Mouse (Mus musculus): ENCODE results near the gene Recql5. TPM values are rescaled to one million over a fixed set of nuclear protein-coding genes. Genes with fewer than 3 reads are reported as not detected.

Gene Recql5
- total RNA-seq, 2 experiments from 2014 or later: 7.5 to 8.6 TPM

DNA sequence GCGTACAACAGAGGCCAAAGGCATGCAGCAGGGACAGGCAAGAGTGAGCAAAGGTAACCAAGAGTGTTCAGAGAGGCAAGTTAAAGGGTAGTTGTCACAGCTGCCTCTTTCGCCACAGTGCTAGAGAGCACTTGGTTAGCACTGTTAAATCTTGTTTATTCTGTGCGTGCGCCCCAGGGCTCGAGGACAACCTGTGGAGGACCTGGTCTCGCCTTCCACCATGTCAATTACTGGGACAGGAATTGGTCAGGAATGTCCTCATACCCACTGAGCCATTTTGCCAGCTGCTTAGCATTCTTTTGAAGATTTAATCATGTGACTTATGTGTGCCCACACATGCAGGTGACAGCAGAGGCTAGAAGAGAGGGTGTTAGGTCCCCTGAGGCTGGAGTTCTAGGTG lies 44.1 kb downstream of the Recql5 start:
- TF ChIP-seq CTCF (IDR thresholded peaks at IDR 0.05): no peak
- Histone ChIP-seq H3K4me3 (no peak overlapping the region), H3K27ac (no peak overlapping the region)
- intact Hi-C loops (cut with DNase I): no loop called here
- DNase-seq: no peak

DNA sequence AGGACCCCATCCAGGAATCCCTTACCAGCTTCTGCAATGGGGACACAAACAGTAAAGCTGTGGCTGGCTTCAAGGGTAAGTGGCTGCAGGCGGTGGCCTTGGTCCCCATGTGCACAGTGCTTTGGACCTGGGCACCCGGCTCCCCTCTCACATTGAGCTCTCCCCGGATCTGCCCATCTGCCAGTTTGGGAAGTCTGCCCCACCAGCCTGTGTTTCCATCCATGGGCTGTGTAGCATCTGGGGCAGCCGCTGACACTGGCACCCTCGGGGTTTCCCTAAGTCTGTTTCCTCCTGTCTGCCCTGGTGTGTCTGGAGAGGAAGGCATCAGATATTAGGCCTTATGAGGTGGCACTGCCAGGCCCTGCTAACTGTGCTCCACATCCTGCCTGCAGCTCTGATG lies 45.3 kb downstream of the Recql5 start:
- no peak for DNase-seq
- Histone ChIP-seq H3K27ac (no peak overlapping the region), H3K4me3 (no peak overlapping the region)
- TF ChIP-seq CTCF (IDR thresholded peaks at IDR 0.05): no peak
- intact Hi-C loops (cut with DNase I): no loop called here

- Histone ChIP-seq H3K27ac (no peak overlapping the region), H3K4me3 (no peak overlapping the region)
- no peak for TF ChIP-seq CTCF (IDR thresholded peaks at IDR 0.05)
- no peak for DNase-seq
- intact Hi-C loops (cut with DNase I): no loop called here
Observed at GRCm38 (mm10) chr11:115886446-115886845, 46.8 kb downstream of the Recql5 start.

DNA sequence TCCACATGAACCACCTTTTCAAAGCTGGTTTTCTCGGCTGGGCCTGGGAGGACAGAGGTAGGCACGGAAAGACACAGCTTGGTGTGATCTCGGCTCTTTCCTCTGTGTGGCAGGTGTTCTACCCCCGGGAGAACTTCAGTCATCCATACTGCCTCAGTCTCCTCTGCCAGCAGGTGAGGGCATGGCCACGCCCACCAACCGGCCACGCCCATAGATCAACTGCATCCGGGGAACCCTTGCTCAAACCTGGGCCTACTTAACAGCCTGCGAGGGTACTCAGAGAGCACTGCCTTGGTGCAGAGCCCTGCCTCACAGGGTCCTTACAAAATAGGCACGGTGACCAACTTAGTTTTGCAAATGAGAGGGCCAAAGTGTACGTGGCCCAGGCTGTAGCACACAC lies 48.0 kb downstream of the Recql5 start:
- H3K27ac ChIP-seq: no peak overlapping the region
- no peak for TF ChIP-seq CTCF (IDR thresholded peaks at IDR 0.05)
- no peak for DNase-seq
- intact Hi-C loops (cut with DNase I): no loop called here
- H3K4me3 ChIP-seq: no peak overlapping the region

DNA sequence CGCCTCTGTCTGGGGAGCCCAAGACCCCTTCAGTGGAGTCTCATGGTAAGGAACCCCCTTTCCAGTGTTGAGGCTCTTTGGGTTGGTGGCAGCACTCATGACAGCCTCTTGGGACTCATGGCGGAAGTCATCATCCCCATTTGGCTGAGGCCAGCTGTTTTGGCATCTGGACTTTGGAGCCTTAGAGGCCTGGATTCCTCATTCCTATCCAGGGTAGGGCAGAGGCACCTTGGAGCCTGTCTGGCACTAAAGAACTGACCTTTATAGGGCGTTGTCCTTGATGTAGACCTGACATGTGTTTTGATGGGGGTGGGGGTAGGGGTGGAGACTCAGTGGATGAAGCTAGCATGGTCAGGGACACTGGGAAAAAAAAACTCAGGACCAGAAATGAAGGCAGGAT lies 48.9 kb downstream of the Recql5 start:
- no peak for DNase-seq
- no peak overlapping the region for H3K4me3 ChIP-seq
- intact Hi-C loops (cut with DNase I): no loop called here
- no peak for TF ChIP-seq CTCF (IDR thresholded peaks at IDR 0.05)
- no peak overlapping the region for H3K27ac ChIP-seq

- TF ChIP-seq CTCF (IDR thresholded peaks at IDR 0.05): no peak
- intact Hi-C loops (cut with DNase I): no loop called here
- H3K4me3 ChIP-seq: no peak overlapping the region
- no peak overlapping the region for H3K27ac ChIP-seq
- no peak for DNase-seq
Observed at GRCm38 (mm10) chr11:115883251-115883650, 50.0 kb downstream of the Recql5 start.

GRCm38 (mm10) chr11:115881002-115881401 lies 52.3 kb downstream of the Recql5 start:
- intact Hi-C loops (cut with DNase I): loop anchor here (1.0 kb wide), 1 partner anchor 158 kb away; no protein-coding TSS in a partner anchor
- peak; percentile 53 for DNase-seq
- Histone ChIP-seq H3K4me3 (no peak overlapping the region), H3K27ac (no peak overlapping the region)
- peak; percentile 80 for TF ChIP-seq CTCF (IDR thresholded peaks at IDR 0.05)

DNA sequence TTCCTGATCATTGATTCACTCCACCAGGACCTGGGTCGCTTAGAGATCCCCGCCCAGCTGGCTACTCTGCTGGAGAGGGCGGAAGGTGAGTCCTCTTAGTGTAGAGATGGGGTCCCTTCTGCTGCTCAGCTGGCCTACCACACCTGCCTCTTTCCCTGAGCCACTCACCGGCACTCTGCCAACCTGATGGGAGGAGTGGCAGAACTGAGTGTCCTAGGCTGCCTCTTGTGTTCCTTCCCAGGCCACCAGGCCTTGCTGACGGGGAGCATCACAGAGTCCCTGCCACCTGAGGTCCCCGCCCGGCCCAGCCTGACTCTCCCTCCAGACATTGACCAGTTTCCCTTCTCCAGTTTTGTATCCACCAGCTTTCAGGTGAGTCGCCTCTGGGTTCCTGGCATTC lies 55.2 kb downstream of the Recql5 start:
- no peak overlapping the region for H3K4me3 ChIP-seq
- TF ChIP-seq CTCF (IDR thresholded peaks at IDR 0.05): no peak
- no peak overlapping the region for H3K27ac ChIP-seq
- intact Hi-C loops (cut with DNase I): no loop called here
- DNase-seq: no peak

- intact Hi-C loops (cut with DNase I): no loop called here
- Histone ChIP-seq H3K4me3 (no peak overlapping the region), H3K27ac (no peak overlapping the region)
- no peak for DNase-seq
- TF ChIP-seq CTCF (IDR thresholded peaks at IDR 0.05): no peak
Observed at GRCm38 (mm10) chr11:115877174-115877755, 56.0 kb downstream of the Recql5 start.

- no peak for DNase-seq
- H3K27ac ChIP-seq: no peak overlapping the region
- no peak overlapping the region for H3K4me3 ChIP-seq
- intact Hi-C loops (cut with DNase I): no loop called here
- TF ChIP-seq CTCF (IDR thresholded peaks at IDR 0.05): 0 out of 2 replicates have a peak, but pooled peaks have one; percentile 10
Observed at GRCm38 (mm10) chr11:115876438-115876837, 56.8 kb downstream of the Recql5 start.

DNA sequence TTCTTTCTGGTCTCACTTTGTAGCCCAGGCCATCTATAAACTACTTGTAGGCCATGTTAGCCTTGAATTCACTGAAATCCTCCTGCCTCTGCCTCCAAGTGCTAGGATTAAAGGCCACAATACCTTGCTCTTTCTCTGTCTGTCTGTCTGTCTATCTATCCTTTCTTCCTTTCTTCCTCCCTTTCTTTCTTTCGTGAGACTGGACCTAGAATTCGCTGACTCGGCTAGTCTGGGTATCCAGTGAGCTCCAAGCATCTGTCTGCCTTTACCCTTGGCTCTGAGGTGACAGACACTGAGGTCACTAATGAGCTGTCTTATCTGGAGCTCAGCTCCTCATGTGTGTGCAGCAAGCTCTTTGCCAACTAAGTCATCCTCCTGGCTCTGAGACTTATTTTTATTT lies 57.3 kb downstream of the Recql5 start:
- Histone ChIP-seq H3K27ac (no peak overlapping the region), H3K4me3 (no peak overlapping the region)
- TF ChIP-seq CTCF (IDR thresholded peaks at IDR 0.05): no peak
- no peak for DNase-seq
- intact Hi-C loops (cut with DNase I): no loop called here

DNA sequence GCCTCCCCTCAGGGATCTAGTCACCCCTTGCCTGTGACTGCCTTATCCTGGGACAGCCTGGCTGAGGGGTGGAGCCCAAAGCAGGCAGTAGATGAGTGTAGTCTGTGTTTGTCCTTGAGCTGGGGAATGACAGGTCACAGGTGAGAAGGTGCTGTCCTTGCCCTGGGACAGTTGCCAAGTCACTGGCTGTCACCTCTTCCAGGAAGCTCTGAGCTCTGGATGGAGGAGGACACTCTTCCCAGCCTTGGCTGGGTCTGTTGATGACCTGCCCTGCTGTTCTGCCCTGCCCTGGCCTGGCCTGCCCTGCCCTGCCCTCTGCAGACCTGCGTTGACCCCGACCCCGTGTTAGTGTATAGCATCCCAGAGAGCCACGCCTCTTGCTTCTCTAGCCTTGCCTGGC lies 60.8 kb downstream of the Recql5 start:
- DNase-seq: no peak
- no peak for TF ChIP-seq CTCF (IDR thresholded peaks at IDR 0.05)
- Histone ChIP-seq H3K27ac (no peak overlapping the region), H3K4me3 (no peak overlapping the region)
- intact Hi-C loops (cut with DNase I): no loop called here

DNA sequence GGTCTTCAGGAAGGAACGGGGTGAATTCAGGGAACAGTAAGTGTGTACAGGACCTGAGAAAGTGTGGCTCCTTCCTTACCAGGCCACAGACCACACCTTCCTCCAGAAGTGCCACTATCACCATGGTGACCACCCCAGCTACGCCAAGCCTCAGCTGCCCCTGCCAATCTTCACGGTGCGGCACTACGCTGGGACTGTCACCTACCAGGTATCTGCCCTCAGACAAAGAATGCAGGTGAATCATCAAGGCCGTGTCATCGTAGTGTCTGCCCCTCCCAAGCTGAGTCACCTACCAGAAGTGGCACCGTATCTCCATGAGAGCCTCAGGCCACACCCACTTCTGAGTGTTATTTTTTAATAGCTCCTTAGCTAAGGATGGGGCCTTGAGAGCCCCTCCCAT lies 63.9 kb downstream of the Recql5 start:
- TF ChIP-seq CTCF (IDR thresholded peaks at IDR 0.05): no peak
- no peak for DNase-seq
- intact Hi-C loops (cut with DNase I): no loop called here
- no peak overlapping the region for H3K4me3 ChIP-seq
- H3K27ac ChIP-seq: no peak overlapping the region

GRCm38 (mm10) chr11:115863895-115864294 lies 69.4 kb downstream of the Recql5 start:
- no peak for DNase-seq
- intact Hi-C loops (cut with DNase I): no loop called here
- peak; percentile 25; the same call in 1 of the 2 replicates for TF ChIP-seq CTCF (IDR thresholded peaks at IDR 0.05)
- H3K27ac ChIP-seq: no peak overlapping the region
- no peak overlapping the region for H3K4me3 ChIP-seq
